Mouse (Mus musculus): ENCODE measurements at regions not wholly inside any gene's neighbourhood (a gene's known extent, or its start where the extent isn't known, plus 50 kb on each side); places are given as distances from the start of the nearest gene placed in this dataset.

- no peak for DNase-seq (ENCODE audit: extremely low spot score, low spot score)
These were observed 56.5 kb downstream of the Tmsb4x start for GRCm38 (mm10) chrX:167152611-167153010.

- DNase-seq (ENCODE audit: extremely low spot score, low spot score), result no peak
These were observed 57.8 kb downstream of the Tmsb4x start for GRCm38 (mm10) chrX:167151341-167151740.

- no peak for DNase-seq (ENCODE audit: extremely low spot score, low spot score)
These were observed 59.7 kb downstream of the Tmsb4x start for GRCm38 (mm10) chrX:167149400-167149799.

- DNase-seq (ENCODE audit: extremely low spot score, low spot score), result no peak
These were observed 62.4 kb downstream of the Tmsb4x start for GRCm38 (mm10) chrX:167146513-167147360.

- DNase-seq (ENCODE audit: extremely low spot score, low spot score), result no peak
These were observed 63.5 kb downstream of the Tmsb4x start for GRCm38 (mm10) chrX:167145508-167146182.

GRCm38 (mm10) chrX:167139110-167139509, 70.0 kb downstream of the Tmsb4x start:
- DNase-seq (ENCODE audit: extremely low spot score, low spot score), result no peak

- no peak for DNase-seq (ENCODE audit: extremely low spot score, low spot score)
These were observed 74.9 kb downstream of the Tmsb4x start for GRCm38 (mm10) chrX:167134250-167134649.

GRCm38 (mm10) chrX:167132989-167133395, 76.1 kb downstream of the Tmsb4x start:
- DNase-seq (ENCODE audit: extremely low spot score, low spot score), result no peak

- no peak for DNase-seq (ENCODE audit: extremely low spot score, low spot score)
These were observed 77.8 kb downstream of the Tmsb4x start for GRCm38 (mm10) chrX:167131317-167131716.

GRCm38 (mm10) chrX:167130601-167131000, 78.5 kb downstream of the Tmsb4x start:
- DNase-seq (ENCODE audit: extremely low spot score, low spot score), result no peak

GRCm38 (mm10) chrX:167119288-167119687, 89.8 kb downstream of the Tmsb4x start:
- DNase-seq (ENCODE audit: extremely low spot score, low spot score), result no peak

GRCm38 (mm10) chrX:167115096-167115495, 94.0 kb downstream of the Tmsb4x start:
- no peak for DNase-seq (ENCODE audit: extremely low spot score, low spot score)

GRCm38 (mm10) chrX:167111059-167111871, 97.8 kb downstream of the Tmsb4x start:
- no peak for DNase-seq (ENCODE audit: extremely low spot score, low spot score)

GRCm38 (mm10) chrX:167108356-167108755, 100.8 kb downstream of the Tmsb4x start:
- no peak for DNase-seq (ENCODE audit: extremely low spot score, low spot score)

GRCm38 (mm10) chrX:167107469-167107868, 101.6 kb downstream of the Tmsb4x start:
- no peak for DNase-seq (ENCODE audit: extremely low spot score, low spot score)

- DNase-seq (ENCODE audit: extremely low spot score, low spot score), result no peak
These were observed 103.1 kb downstream of the Tmsb4x start for GRCm38 (mm10) chrX:167105931-167106417.

GRCm38 (mm10) chrX:167105354-167105753, 103.8 kb downstream of the Tmsb4x start:
- no peak for DNase-seq (ENCODE audit: extremely low spot score, low spot score)

- DNase-seq (ENCODE audit: extremely low spot score, low spot score), result no peak
These were observed 104.9 kb downstream of the Tmsb4x start for GRCm38 (mm10) chrX:167104247-167104621.

- DNase-seq (ENCODE audit: extremely low spot score, low spot score), result no peak
These were observed 105.4 kb downstream of the Tmsb4x start for GRCm38 (mm10) chrX:167103501-167104246.

GRCm38 (mm10) chrX:167101929-167102328, 107.2 kb downstream of the Tmsb4x start:
- DNase-seq (ENCODE audit: extremely low spot score, low spot score), result no peak

- peak; percentile 15 for DNase-seq (ENCODE audit: extremely low spot score, low spot score)
These were observed 109.7 kb downstream of the Tmsb4x start for GRCm38 (mm10) chrX:167099411-167099810.
